Mouse (Mus musculus) stomach, postnatal 0 days (tissue): ENCODE data around the gene Vmn1r3. TPM values are rescaled to one million over a fixed set of nuclear protein-coding genes. Genes with fewer than 3 reads are reported as not detected.
"Not testable (repeated sequence)": the region's sequence is repeated elsewhere in the genome, so short reads cannot be mapped to it uniquely, and the experiment has no call there.

ENCODE experiments used
- ATAC-seq: fragments of 200-750 bp; cut with Nextera tagmentation; 2 replicates; pipeline ENCODE4 v1.8.0; 2017; ENCODE audit not compliant: low FRiP score, low TSS enrichment
- DNase-seq: peaks from one replicate; pipeline ENCODE4 v3.0.0-alpha.2; 2016; ENCODE audit warnings: low spot score
- H3K27ac ChIP-seq: fragments of 300-500 bp; sonication (generic); replicated peaks from 2 replicates; pipeline ENCODE4 v1.5.1; 2014; ENCODE audit warnings: mild to moderate bottlenecking, control low read depth
- H3K27me3 ChIP-seq: fragments of 300-500 bp; sonication (generic); 2 replicates; pipeline ENCODE4 v1.6.1; 2014; ENCODE audit warnings: low read length; ENCODE audit not compliant: control insufficient read depth, insufficient read depth
- H3K36me3 ChIP-seq: fragments of 300-500 bp; sonication (generic); 2 replicates; pipeline ENCODE4 v1.6.1; 2014; ENCODE audit warnings: low read length, mixed read lengths; ENCODE audit not compliant: control insufficient read depth, insufficient read depth
- H3K4me1 ChIP-seq: fragments of 300-500 bp; sonication (generic); replicated peaks from 2 replicates; pipeline ENCODE4 v1.6.1; 2014; ENCODE audit warnings: antibody characterized with exemption; ENCODE audit not compliant: control insufficient read depth, insufficient read depth
- H3K4me2 ChIP-seq: fragments of 300-500 bp; sonication (generic); replicated peaks from 2 replicates; pipeline ENCODE4 v1.6.1; 2014; ENCODE audit warnings: low read depth, mild to moderate bottlenecking, control low read depth, moderate library complexity
- H3K4me3 ChIP-seq: fragments of 300-500 bp; sonication (generic); 2 replicates; pipeline ENCODE4 v1.5.1; 2014; ENCODE audit warnings: low read depth, low read length, control low read depth
- H3K9ac ChIP-seq: fragments of 300-500 bp; sonication (generic); 2 replicates; pipeline ENCODE4 v1.6.1; 2014; ENCODE audit warnings: mild to moderate bottlenecking, low read length, control low read depth, mixed read lengths
- H3K9me3 ChIP-seq: fragments of 300-500 bp; sonication (generic); 2 replicates; pipeline ENCODE4 v1.6.1; 2016; ENCODE audit warnings: low read length; ENCODE audit not compliant: control insufficient read depth
- CTCF ChIP-seq: IDR thresholded peaks from 2 replicates; pipeline ENCODE4 v1.5.1; 2016; ENCODE audit warnings: antibody characterized with exemption, low read depth, mild to moderate bottlenecking, moderate library complexity
- EP300 ChIP-seq: optimal IDR thresholded peaks from 2 replicates; pipeline ENCODE3; 2016; ENCODE audit warnings: antibody characterized with exemption
- WGBS: fragments of 180-500 bp; shearing (Covaris S2); extraction: QIAGEN DNeasy Blood & Tissue Kit; methylation state at CpG from one replicate; pipeline ENCODE4 v1.1.7; 2014; 5-methylcytosine and 5-hydroxymethylcytosine counted together
- polyA plus RNA-seq: library from polyadenylated mRNA; unstranded; fragments of >200 nt; fragmentation: Nextera tagmentation; extraction: Ambion mirVana; gene quantifications from 2 replicates; pipeline ENCODE4 v1.2.1, GENCODE M21; 2015

Gene Vmn1r3
- not detected in 2 replicates for polyA plus RNA-seq

- H3K9me3 ChIP-seq, H3K9ac ChIP-seq, H3K36me3 ChIP-seq, H3K27ac ChIP-seq, ATAC-seq, H3K4me3 ChIP-seq, H3K4me1 ChIP-seq, DNase-seq, H3K4me2 ChIP-seq, H3K27me3 ChIP-seq: not testable (repeated sequence)
- 79% methylated on average over 1 of the region's 1 CpGs for WGBS
Observed at GRCm38 (mm10) chr4:3185258-3185657, at the start of gene Vmn1r3. Gene Vmn1r3, minus strand, starts transcription at chr4:3185358.

GRCm38 (mm10) chr4:3232053-3232452, 46.9 kb upstream of the Vmn1r3 start:
- H3K27ac ChIP-seq, result no peak overlapping the region
- H3K36me3 ChIP-seq, result no peaks in the 10 kb centered on the region
- H3K9ac ChIP-seq, result no peak overlapping the region
- TF ChIP-seq EP300 (no peak), CTCF (no peak)
- no peaks in the 10 kb centered on the region for H3K27me3 ChIP-seq
- ATAC-seq (peak; percentile 53; the same call in 1 of the 2 replicates), DNase-seq (peak; percentile 48)
- peaks cover 4% of the 10 kb centered on the region; the same call in 1 of the 2 replicates for H3K9me3 ChIP-seq
- whole genome bisulfite sequencing, result 59% methylated on average over 6 of the region's 6 CpGs
- H3K4me3 ChIP-seq, result no peak overlapping the region
- H3K4me1 ChIP-seq, result no peaks in the 10 kb centered on the region
- H3K4me2 ChIP-seq, result no peak overlapping the region

- peak overlapping the region; percentile 43; the same call in 1 of the 2 replicates for H3K9ac ChIP-seq
- 7% methylated on average over 25 of the region's 48 CpGs for WGBS
- H3K4me1 ChIP-seq, result no peaks in the 10 kb centered on the region
Observed at GRCm38 (mm10) chr4:3230908-3231684, 45.9 kb upstream of the Vmn1r3 start.

GRCm38 (mm10) chr4:3229532-3229931, 44.4 kb upstream of the Vmn1r3 start:
- TF ChIP-seq CTCF, result no peak
- TF ChIP-seq EP300, result no peak
- peak; percentile 47 for DNase-seq
- no peak overlapping the region for H3K4me3 ChIP-seq
- peaks cover 4% of the 10 kb centered on the region; the same call in 1 of the 2 replicates for H3K9me3 ChIP-seq
- no peaks in the 10 kb centered on the region for H3K27me3 ChIP-seq
- H3K36me3 ChIP-seq, result no peaks in the 10 kb centered on the region
- H3K4me1 ChIP-seq, result no peaks in the 10 kb centered on the region
- H3K9ac ChIP-seq, result no peak overlapping the region
- peak; percentile 37 for ATAC-seq
- 69% methylated on average over 4 of the region's 4 CpGs for WGBS
- H3K27ac ChIP-seq, result no peak overlapping the region
- H3K4me2 ChIP-seq, result no peak overlapping the region

More at GRCm38 (mm10) chr4:3230908-3231684, 45.9 kb upstream of the Vmn1r3 start:
- DNase-seq, result peak; percentile 71
- peak overlapping the region; percentile 40 for H3K4me3 ChIP-seq
- H3K27me3 ChIP-seq, result no peaks in the 10 kb centered on the region
- TF ChIP-seq EP300 (no peak), CTCF (no peak)
- H3K9me3 ChIP-seq, result peaks cover 4% of the 10 kb centered on the region; the same call in 1 of the 2 replicates
- no peak overlapping the region for H3K27ac ChIP-seq
- peak overlapping the region; percentile 59 for H3K4me2 ChIP-seq
- ATAC-seq, result no peak; the same call in 1 of the 2 replicates
- no peaks in the 10 kb centered on the region for H3K36me3 ChIP-seq

- H3K36me3 ChIP-seq, result no peaks in the 10 kb centered on the region
- DNase-seq (peak; percentile 34), ATAC-seq (peak; percentile 15; the same call in 1 of the 2 replicates)
- H3K4me3 ChIP-seq, result no peak overlapping the region
- WGBS, result 62% methylated on average over 4 of the region's 4 CpGs
- no peak overlapping the region for H3K27ac ChIP-seq
- TF ChIP-seq EP300 (no peak), CTCF (no peak)
- no peaks in the 10 kb centered on the region for H3K4me1 ChIP-seq
- H3K27me3 ChIP-seq, result no peaks in the 10 kb centered on the region
- peaks cover 4% of the 10 kb centered on the region; the same call in 1 of the 2 replicates for H3K9me3 ChIP-seq
- no peak overlapping the region for H3K9ac ChIP-seq
- H3K4me2 ChIP-seq, result no peak overlapping the region
Observed at GRCm38 (mm10) chr4:3228476-3228875, 43.3 kb upstream of the Vmn1r3 start.

GRCm38 (mm10) chr4:3227751-3228150, 42.6 kb upstream of the Vmn1r3 start:
- Histone ChIP-seq H3K27ac (no peak overlapping the region), H3K4me1 (no peaks in the 10 kb centered on the region), H3K27me3 (no peaks in the 10 kb centered on the region), H3K9ac (no peak overlapping the region), H3K4me3 (no peak overlapping the region), H3K4me2 (no peak overlapping the region), H3K36me3 (no peaks in the 10 kb centered on the region), H3K9me3 (peaks cover 4% of the 10 kb centered on the region; the same call in 1 of the 2 replicates)
- ATAC-seq (no peak), DNase-seq (no peak)
- no peak for TF ChIP-seq CTCF
- no peak for TF ChIP-seq EP300
- WGBS, result 59% methylated on average over 5 of the region's 5 CpGs
